Mouse (Mus musculus) kidney, adult 2 months (tissue): ENCODE data around the gene Rpp25. TPM values are rescaled to one million over a fixed set of nuclear protein-coding genes. Genes with fewer than 3 reads are reported as not detected.

Experiments
- DNase-seq: peaks from one replicate; pipeline ENCODE4 v3.0.0; 2021
- H3K27ac ChIP-seq: fragments of 200-500 bp; 2 replicates; pipeline ENCODE4 v1.5.1; 2012; ENCODE audit warnings: low read depth, low read length, control low read depth, inconsistent platforms; ENCODE audit not compliant: insufficient read depth
- H3K27me3 ChIP-seq: fragments of 200-500 bp; replicated peaks from 2 replicates; pipeline ENCODE4 v1.6.1; 2012; ENCODE audit warnings: mild to moderate bottlenecking, moderate library complexity, low read length, inconsistent platforms; ENCODE audit not compliant: control insufficient read depth, insufficient read depth
- H3K36me3 ChIP-seq: fragments of 200-500 bp; 2 replicates; pipeline ENCODE4 v1.6.1; 2012; ENCODE audit warnings: mild to moderate bottlenecking, moderate library complexity, low read length, inconsistent platforms; ENCODE audit not compliant: control insufficient read depth, insufficient read depth
- H3K4me1 ChIP-seq: fragments of 200-500 bp; 2 replicates; pipeline ENCODE4 v1.6.1; 2011; ENCODE audit warnings: low read length; ENCODE audit not compliant: control insufficient read depth, insufficient read depth
- H3K4me3 ChIP-seq: fragments of 200-500 bp; 2 replicates; pipeline ENCODE4 v1.5.1; 2011; ENCODE audit warnings: mild to moderate bottlenecking, low read depth, low read length, control low read depth; ENCODE audit not compliant: insufficient read depth
- CTCF ChIP-seq: fragments of 200-500 bp; conservative IDR thresholded peaks from 2 replicates; pipeline ENCODE4 v1.5.1; 2011; ENCODE audit warnings: low read depth, mild to moderate bottlenecking, control low read depth, low read length, moderate library complexity, mixed read lengths; ENCODE audit not compliant: insufficient read depth, insufficient read length
- POLR2A ChIP-seq: fragments of 200-500 bp; IDR thresholded peaks from one replicate; pipeline ENCODE4 v1.6.1; 2011; ENCODE audit warnings: low read depth, low read length, control low read depth
- WGBS: fragments of 180-500 bp; shearing (Covaris S2); methylation state at CpG from one replicate; pipeline ENCODE4 v1.1.7; 2018; 5-methylcytosine and 5-hydroxymethylcytosine counted together
- polyA plus RNA-seq: library from polyadenylated mRNA; depleted of rRNA; stranded (reverse); fragments of >200 nt; gene quantifications from 2 replicates; pipeline ENCODE4 v1.2.3, GENCODE M21; 2012

Rpp25 gene
- polyA plus RNA-seq, 1 experiment: 0.36 TPM

GRCm38 (mm10) chr9:57521056-57521911 is 17.5 kb downstream of the Rpp25 start, which contains the start of gene Cox5a:
Gene Cox5a, plus strand, starts transcription at chr9:57521274.
- Histone ChIP-seq H3K27ac (peak within 1 kb of the TSS; percentile 98), H3K36me3 (no peaks in the 10 kb centered on the region), H3K27me3 (no peaks in the 10 kb centered on the region), H3K4me1 (peaks cover 14% of the 10 kb centered on the region), H3K4me3 (peak within 1 kb of the TSS; percentile 92)
- WGBS: under 1% methylated on average over 95 of the region's 95 CpGs
- peak; percentile 77 for TF ChIP-seq POLR2A
- TF ChIP-seq CTCF: no peak
- DNase-seq: peak; percentile 97

GRCm38 (mm10) chr9:57522114-57522860 is 18.5 kb downstream of the Rpp25 start:
- DNase-seq: no peak
- Histone ChIP-seq H3K27me3 (no peaks in the 10 kb centered on the region), H3K27ac (peak overlapping the region; percentile 98), H3K4me1 (peaks cover 18% of the 10 kb centered on the region), H3K36me3 (no peaks in the 10 kb centered on the region), H3K4me3 (peak overlapping the region; percentile 92)
- TF ChIP-seq POLR2A (no peak), CTCF (no peak)
- 13% methylated on average over 7 of the region's 7 CpGs for WGBS

DNA sequence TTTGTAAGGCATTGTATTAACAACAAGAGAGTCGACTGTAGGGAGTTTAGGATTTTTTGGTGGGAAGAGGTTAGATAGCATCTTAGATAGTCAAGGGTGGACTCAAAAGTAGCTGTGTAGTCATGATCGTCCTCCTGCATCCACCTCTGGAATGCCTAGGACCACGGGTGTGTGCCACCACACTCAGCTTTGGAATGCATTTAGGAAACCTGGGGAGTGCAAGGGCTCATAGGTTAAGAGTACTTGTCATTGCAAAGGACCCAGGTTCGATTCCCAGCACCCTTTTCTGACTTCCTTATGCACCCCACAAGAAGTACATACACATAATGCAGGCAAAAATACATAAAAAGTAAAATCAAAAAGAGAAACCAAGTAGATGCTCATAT is 19.0 kb downstream of the Rpp25 start:
- Histone ChIP-seq H3K27ac (no peak overlapping the region), H3K27me3 (no peaks in the 10 kb centered on the region), H3K36me3 (no peaks in the 10 kb centered on the region), H3K4me1 (peaks cover 18% of the 10 kb centered on the region), H3K4me3 (no peak overlapping the region)
- TF ChIP-seq CTCF (no peak), POLR2A (no peak)
- no peak for DNase-seq
- WGBS: 40% methylated on average over 4 of the region's 4 CpGs

DNA sequence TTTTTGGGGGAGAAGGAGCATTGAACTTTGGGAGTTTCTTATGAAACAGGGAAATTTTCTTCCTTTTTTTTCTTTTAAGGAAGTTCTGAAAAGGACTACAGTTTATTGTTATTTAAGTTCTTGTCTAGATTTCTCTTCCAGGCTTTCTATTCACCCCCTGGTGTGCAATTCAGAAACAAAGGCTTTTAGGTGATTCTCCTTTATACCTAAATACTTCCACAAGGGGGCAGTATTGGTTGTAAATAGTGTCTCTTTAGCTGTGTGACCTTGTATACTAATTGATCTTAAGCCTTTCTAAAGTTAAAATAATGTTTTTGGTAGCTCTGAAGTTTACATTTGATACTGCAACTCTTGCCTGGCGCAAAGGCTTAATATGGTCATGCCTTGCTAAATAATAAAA is 19.9 kb downstream of the Rpp25 start:
- TF ChIP-seq CTCF (0 out of 2 replicates have a peak, but pooled peaks have one; percentile 7), POLR2A (no peak)
- WGBS: 57% methylated on average over 1 of the region's 1 CpGs

GRCm38 (mm10) chr9:57524439-57524838 is 20.6 kb downstream of the Rpp25 start:
- Histone ChIP-seq H3K36me3 (no peaks in the 10 kb centered on the region; the same call in 1 of the 2 replicates), H3K4me3 (no peak overlapping the region), H3K27ac (no peak overlapping the region), H3K4me1 (peaks cover 18% of the 10 kb centered on the region), H3K27me3 (no peaks in the 10 kb centered on the region)
- DNase-seq: no peak
- TF ChIP-seq POLR2A (no peak), CTCF (no peak)

More for the DNA sequence above, 19.9 kb downstream of the Rpp25 start:
- no peak overlapping the region for H3K4me3 ChIP-seq
- no peaks in the 10 kb centered on the region for H3K36me3 ChIP-seq
- H3K27me3 ChIP-seq: no peaks in the 10 kb centered on the region
- DNase-seq: peak; percentile 61
- peaks cover 18% of the 10 kb centered on the region for H3K4me1 ChIP-seq
- no peak overlapping the region for H3K27ac ChIP-seq

GRCm38 (mm10) chr9:57525516-57525915 is 21.7 kb downstream of the Rpp25 start:
- WGBS: 31% methylated on average over 2 of the region's 2 CpGs
- H3K36me3 ChIP-seq: no peaks in the 10 kb centered on the region; the same call in 1 of the 2 replicates
- H3K27ac ChIP-seq: no peak overlapping the region

DNA sequence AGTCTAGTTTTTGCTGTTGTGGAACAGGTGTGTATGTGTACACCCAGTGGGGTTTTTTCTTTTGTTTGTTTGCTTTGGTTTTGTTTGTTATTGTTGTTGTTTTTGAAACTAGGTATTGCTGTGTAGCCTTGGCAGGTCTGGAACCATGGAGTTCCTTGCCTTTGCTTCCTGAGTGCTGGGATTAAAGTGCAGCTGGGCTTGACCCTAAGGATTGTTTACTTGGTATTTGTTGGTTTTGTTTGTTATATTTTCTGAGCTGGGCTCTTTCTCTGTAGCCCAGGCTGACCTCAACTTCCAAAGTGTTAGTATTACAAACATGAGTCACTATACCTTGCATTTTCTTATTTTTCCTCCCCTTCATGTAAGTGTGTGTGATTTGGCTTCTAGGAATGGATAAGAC is 22.6 kb downstream of the Rpp25 start:
- DNase-seq: no peak
- H3K36me3 ChIP-seq: peaks cover 4% of the 10 kb centered on the region

More at GRCm38 (mm10) chr9:57525516-57525915, 21.7 kb downstream of the Rpp25 start:
- no peak for DNase-seq
- no peaks in the 10 kb centered on the region for H3K27me3 ChIP-seq
- H3K4me1 ChIP-seq: peaks cover 16% of the 10 kb centered on the region
- TF ChIP-seq CTCF (no peak), POLR2A (no peak)
- H3K4me3 ChIP-seq: no peak overlapping the region

More for the DNA sequence above, 22.6 kb downstream of the Rpp25 start:
- TF ChIP-seq CTCF: no peak
- TF ChIP-seq POLR2A: no peak
- peaks cover 16% of the 10 kb centered on the region for H3K4me1 ChIP-seq
- H3K27me3 ChIP-seq: no peaks in the 10 kb centered on the region
- H3K27ac ChIP-seq: no peak overlapping the region
- no peak overlapping the region for H3K4me3 ChIP-seq
